Mouse (Mus musculus) bone marrow, adult 2 months (tissue): ENCODE data around the gene Serpinb6b. TPM values are rescaled to one million over a fixed set of nuclear protein-coding genes. Genes with fewer than 3 reads are reported as not detected.
A peak's percentile ranks its signal among the peaks of the same experiment; 100 is the strongest.
"Not testable (repeated sequence)": the region's sequence is repeated elsewhere in the genome, so short reads cannot be mapped to it uniquely, and the experiment has no call there.

Experiments used
- H3K27ac ChIP-seq: fragments of 200-500 bp; 2 replicates; pipeline ENCODE4 v1.5.1; 2012; ENCODE audit warnings: low read depth, mild to moderate bottlenecking, control low read depth, inconsistent platforms, low read length; ENCODE audit not compliant: control insufficient read depth, poor library complexity, insufficient read depth
- H3K4me1 ChIP-seq: fragments of 200-500 bp; 2 replicates; pipeline ENCODE4 v1.6.1; 2011; ENCODE audit warnings: low read length; ENCODE audit not compliant: control insufficient read depth, insufficient read depth
- H3K4me3 ChIP-seq: fragments of 200-500 bp; replicated peaks from 2 replicates; pipeline ENCODE3; 2011; ENCODE audit warnings: mild to moderate bottlenecking, low read depth, low read length, control low read depth; ENCODE audit not compliant: control insufficient read depth
- CTCF ChIP-seq: fragments of 200-500 bp; IDR thresholded peaks from 2 replicates; pipeline ENCODE4 v1.5.1; 2011; ENCODE audit warnings: low read length, control low read depth; ENCODE audit not compliant: control insufficient read depth, insufficient read depth
- POLR2A ChIP-seq: fragments of 200-500 bp; IDR thresholded peaks from 2 replicates; pipeline ENCODE4 v1.6.1; 2011; ENCODE audit warnings: low read depth, mild to moderate bottlenecking, control low read depth, low read length, borderline replicate concordance; ENCODE audit not compliant: control insufficient read depth
- WGBS: fragments of 180-500 bp; shearing (Covaris S2); methylation state at CpG from one replicate; pipeline ENCODE4 v1.1.7; 2018; 5-methylcytosine and 5-hydroxymethylcytosine counted together
- polyA plus RNA-seq: library from polyadenylated mRNA; stranded (reverse); fragments of >200 nt; gene quantifications from 2 replicates; pipeline ENCODE4 v1.2.4, GENCODE M21; 2011; ENCODE audit warnings: low replicate concordance; ENCODE audit not compliant: missing spikeins, insufficient read depth, insufficient read length

The Serpinb6b gene
- 2.9 and 6.2 TPM in 2 replicates for polyA plus RNA-seq

- H3K27ac ChIP-seq = peak within 1 kb of the TSS; percentile 72
- WGBS = 2% methylated on average over 16 of the region's 16 CpGs
- H3K4me3 ChIP-seq = peak within 1 kb of the TSS; percentile 60
- TF ChIP-seq CTCF (0 out of 2 replicates have a peak, but pooled peaks have one; percentile 12), POLR2A (no peak)
- H3K4me1 ChIP-seq = peaks cover 1% of the 10 kb centered on the region; the same call in 1 of the 2 replicates
Observed at GRCm38 (mm10) chr13:32964989-32965811, at the start of gene Serpinb6b. Gene Serpinb6b (plus strand): TSS chr13:32965209.

DNA sequence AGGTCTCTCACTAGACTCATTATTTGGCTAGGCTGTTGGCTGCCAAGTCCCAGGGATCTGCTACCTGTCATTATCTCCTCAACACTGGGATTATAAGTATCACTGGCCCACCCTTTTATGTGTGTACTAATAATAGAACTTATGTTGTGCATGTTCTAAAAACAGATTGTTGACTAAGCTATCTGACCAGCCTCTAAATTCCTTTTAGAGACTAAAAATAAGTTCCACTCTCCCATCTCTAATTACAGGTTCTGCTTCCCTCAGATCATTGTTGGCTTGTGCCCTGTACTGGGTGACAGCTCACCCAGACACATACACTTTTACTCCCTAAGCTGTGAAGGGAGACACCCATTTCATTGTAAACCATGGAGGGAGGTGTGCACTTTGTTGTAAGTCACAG lies 42.4 kb upstream of the Serpinb6b start:
- TF ChIP-seq POLR2A = no peak
- no peak for TF ChIP-seq CTCF
- H3K4me3 ChIP-seq = no peak overlapping the region
- H3K4me1 ChIP-seq = no peaks in the 10 kb centered on the region
- no peak overlapping the region for H3K27ac ChIP-seq

- TF ChIP-seq CTCF = no peak
- no peak for TF ChIP-seq POLR2A
- Histone ChIP-seq H3K4me1 (no peaks in the 10 kb centered on the region; the same call in 1 of the 2 replicates), H3K27ac (no peak overlapping the region), H3K4me3 (no peak overlapping the region)
- 72% methylated on average over 7 of the region's 7 CpGs for WGBS
Observed at GRCm38 (mm10) chr13:32924578-32925360, 40.2 kb upstream of the Serpinb6b start.

DNA sequence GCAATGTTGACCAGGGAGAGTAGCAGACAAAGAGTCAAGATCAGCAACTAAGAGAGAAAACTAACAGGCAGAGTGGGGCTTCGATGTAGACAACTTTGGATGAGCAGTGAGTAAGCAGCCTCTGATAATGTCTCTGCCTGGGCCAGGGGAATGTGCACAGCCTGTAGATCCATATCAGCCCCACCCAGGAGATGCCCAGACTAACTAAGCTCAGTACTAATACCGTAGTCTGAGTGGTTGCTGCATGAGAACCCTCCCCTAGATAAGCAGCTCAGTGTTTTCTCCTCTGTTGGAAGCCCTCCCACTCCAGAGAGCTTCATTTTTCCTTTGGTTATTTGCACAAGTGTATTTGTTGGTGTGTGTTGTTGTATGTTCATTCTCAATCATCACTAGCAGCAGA lies 38.3 kb upstream of the Serpinb6b start:
- Histone ChIP-seq H3K4me1 (no peaks in the 10 kb centered on the region; the same call in 1 of the 2 replicates), H3K4me3 (no peak overlapping the region), H3K27ac (no peak overlapping the region)
- no peak for TF ChIP-seq POLR2A
- no peak for TF ChIP-seq CTCF
- WGBS = 73% methylated on average over 2 of the region's 2 CpGs

DNA sequence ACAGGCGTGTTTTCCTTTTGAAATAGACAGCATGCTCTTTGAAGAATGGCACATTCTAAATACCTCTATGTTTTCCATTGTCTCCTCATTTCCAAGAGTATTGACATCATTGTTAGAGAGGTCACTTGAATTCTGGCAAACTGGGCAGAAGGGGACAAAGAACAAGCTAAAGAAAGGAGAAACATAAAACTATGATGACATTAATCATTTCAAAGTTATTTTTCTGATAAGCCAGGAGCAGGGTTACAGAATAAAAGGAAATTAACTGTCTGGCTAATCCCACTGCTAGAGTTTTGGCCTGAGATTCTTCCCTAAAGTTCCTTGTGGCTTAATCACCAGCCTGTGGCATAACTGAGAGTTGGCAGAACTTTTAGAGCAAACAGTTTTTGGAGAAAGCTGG lies 37.8 kb upstream of the Serpinb6b start:
- no peak overlapping the region for H3K4me3 ChIP-seq
- WGBS = 81% methylated on average over 1 of the region's 1 CpGs
- TF ChIP-seq CTCF = no peak
- no peak for TF ChIP-seq POLR2A
- no peak overlapping the region for H3K27ac ChIP-seq
- H3K4me1 ChIP-seq = no peaks in the 10 kb centered on the region; the same call in 1 of the 2 replicates

GRCm38 (mm10) chr13:32929107-32929750 lies 35.8 kb upstream of the Serpinb6b start:
- H3K27ac ChIP-seq = peak overlapping the region; percentile 72

DNA sequence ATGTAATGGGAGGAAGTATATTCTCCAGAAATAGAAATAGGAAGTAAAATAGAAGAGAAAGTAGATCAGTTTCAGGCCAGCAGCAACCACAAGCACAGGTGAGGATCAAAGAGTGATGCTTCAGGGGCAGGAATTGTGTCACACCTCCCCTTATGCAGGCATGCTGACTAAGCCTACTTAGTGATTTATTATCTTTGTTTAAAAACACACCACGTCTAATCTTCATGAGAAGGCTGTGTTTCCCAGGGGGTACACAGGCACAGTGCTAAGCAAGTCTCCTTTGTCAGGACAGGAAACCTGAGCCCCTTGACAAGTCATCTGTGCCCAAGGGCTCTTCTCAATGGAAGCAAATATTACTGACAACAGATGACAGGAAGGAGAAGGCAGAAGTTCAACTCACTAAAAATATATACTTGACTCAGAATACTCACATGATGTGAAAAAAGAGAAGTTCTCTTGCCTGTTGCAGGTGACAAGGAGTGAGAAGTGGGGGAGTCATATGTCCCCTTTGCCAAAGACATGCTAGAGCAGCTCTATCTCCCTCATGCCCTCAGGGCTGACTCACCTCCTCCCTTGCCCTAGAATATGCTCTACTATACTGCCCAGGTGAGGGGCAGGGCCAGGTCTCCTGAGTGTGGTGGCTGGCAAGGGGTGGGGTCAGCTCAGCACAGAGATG lies 30.2 kb upstream of the Serpinb6b start:
- no peak for TF ChIP-seq CTCF
- no peak for TF ChIP-seq POLR2A
- no peak overlapping the region for H3K27ac ChIP-seq
- H3K4me1 ChIP-seq = peaks cover 2% of the 10 kb centered on the region; the same call in 1 of the 2 replicates
- 8% methylated on average over 1 of the region's 1 CpGs for WGBS
- no peak overlapping the region for H3K4me3 ChIP-seq

More at GRCm38 (mm10) chr13:32929107-32929750, 35.8 kb upstream of the Serpinb6b start:
- H3K4me1 ChIP-seq = no peaks in the 10 kb centered on the region; the same call in 1 of the 2 replicates
- TF ChIP-seq POLR2A = no peak
- TF ChIP-seq CTCF = no peak
- 10% methylated on average over 2 of the region's 2 CpGs for whole genome bisulfite sequencing
- H3K4me3 ChIP-seq = no peak overlapping the region

- H3K27ac ChIP-seq, H3K4me3 ChIP-seq, H3K4me1 ChIP-seq: not testable (repeated sequence)
- 73% methylated on average over 4 of the region's 4 CpGs for WGBS
Observed at GRCm38 (mm10) chr13:32938275-32938674, 26.7 kb upstream of the Serpinb6b start.

GRCm38 (mm10) chr13:32939191-32939590 lies 25.8 kb upstream of the Serpinb6b start:
- 67% methylated on average over 3 of the region's 3 CpGs for WGBS

More at GRCm38 (mm10) chr13:32939191-32939590, 25.8 kb upstream of the Serpinb6b start:
- not testable (repeated sequence) for H3K27ac ChIP-seq, H3K4me3 ChIP-seq, H3K4me1 ChIP-seq
